Mouse (Mus musculus) left cerebral cortex, adult 2 months (tissue): ENCODE measurements around the gene Cdkal1. TPM values are rescaled to one million over a fixed set of nuclear protein-coding genes. Genes with fewer than 3 reads are reported as not detected.

Experiments used
- DNase-seq, 2 experiments: peaks; one replicate each; pipeline ENCODE4 v3.0.0; 2021 to 2022; ENCODE audit warnings: low spot score in 2 of 2, mixed read lengths in 1 of 2; ENCODE audit errors: extremely low spot score in 1 of 2
- H3K27ac ChIP-seq: fragments of 200-600 bp; 2 replicates; pipeline ENCODE4 v1.8.1; 2022
- H3K4me3 ChIP-seq: fragments of 200-600 bp; 2 replicates; pipeline ENCODE4 v1.8.1; 2022
- CTCF ChIP-seq: fragments of 200-600 bp; IDR thresholded peaks from 2 replicates; pipeline ENCODE4 v1.8.1; 2022; ENCODE audit warnings: antibody characterized with exemption, mild to moderate bottlenecking, moderate library complexity
- intact Hi-C: fragments of 180-260 bp; cut with DNase I; formaldehyde crosslinking; loops from one replicate; pipeline ENCODE4 v1.15.1; 2025
- total RNA-seq, 2 experiments: library from RNA; stranded (reverse); gene quantifications; 2 replicates each; pipeline ENCODE4 v1.2.3; 2021

Cdkal1 gene
- total RNA-seq, 2 experiments from 2014 or later: 23.2 to 23.8 TPM

GRCm38 (mm10) chr13:29724855-29725254, 130.6 kb downstream of the Cdkal1 start:
- intact Hi-C loops: no loop called here

GRCm38 (mm10) chr13:29723150-29723549, 132.3 kb downstream of the Cdkal1 start:
- no peak overlapping the region for H3K4me3 ChIP-seq
- no peak for DNase-seq
- H3K27ac ChIP-seq: no peak overlapping the region
- TF ChIP-seq CTCF: no peak
- intact Hi-C loops: no loop called here

More at GRCm38 (mm10) chr13:29724855-29725254, 130.6 kb downstream of the Cdkal1 start:
- H3K4me3 ChIP-seq: no peak overlapping the region
- DNase-seq: no peak
- no peak overlapping the region for H3K27ac ChIP-seq
- no peak for TF ChIP-seq CTCF

- intact Hi-C loops: no loop called here
- DNase-seq: no peak
These were observed 134.3 kb downstream of the Cdkal1 start for GRCm38 (mm10) chr13:29721206-29721605.

GRCm38 (mm10) chr13:29716550-29716949, 138.9 kb downstream of the Cdkal1 start:
- H3K4me3 ChIP-seq: no peak overlapping the region
- intact Hi-C loops: no loop called here
- TF ChIP-seq CTCF: no peak
- H3K27ac ChIP-seq: no peak overlapping the region
- no peak for DNase-seq

More at GRCm38 (mm10) chr13:29721206-29721605, 134.3 kb downstream of the Cdkal1 start:
- Histone ChIP-seq H3K27ac (no peak overlapping the region), H3K4me3 (no peak overlapping the region)
- no peak for TF ChIP-seq CTCF

- DNase-seq: no peak
- no peak overlapping the region for H3K27ac ChIP-seq
- H3K4me3 ChIP-seq: no peak overlapping the region
- intact Hi-C loops: no loop called here
- no peak for TF ChIP-seq CTCF
These were observed 140.1 kb downstream of the Cdkal1 start for GRCm38 (mm10) chr13:29715241-29715841.

DNA sequence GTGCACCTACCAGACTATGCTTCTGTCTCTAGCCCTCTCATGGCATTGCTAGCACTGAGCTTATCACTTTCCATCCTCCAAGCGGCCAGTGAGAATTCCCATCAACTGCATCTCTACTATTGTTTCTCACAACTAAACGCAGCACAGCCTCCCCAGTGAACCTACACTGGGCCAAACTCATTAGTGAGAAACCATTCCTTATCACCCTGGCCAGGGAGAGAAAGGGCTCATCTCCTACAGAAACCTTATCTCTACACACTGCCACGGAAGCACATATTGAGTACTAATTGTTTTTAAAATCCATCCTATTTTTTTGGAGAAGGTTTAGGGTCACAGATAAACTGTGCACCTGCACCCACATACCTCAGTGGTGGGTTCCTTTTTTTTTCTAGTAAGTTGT, 147.9 kb downstream of the Cdkal1 start:
- TF ChIP-seq CTCF: no peak
- Histone ChIP-seq H3K27ac (no peak overlapping the region), H3K4me3 (no peak overlapping the region)
- intact Hi-C loops: no loop called here
- no peak for DNase-seq

GRCm38 (mm10) chr13:29701400-29701799, 154.1 kb downstream of the Cdkal1 start:
- intact Hi-C loops: no loop called here
- H3K27ac ChIP-seq: no peak overlapping the region
- H3K4me3 ChIP-seq: no peak overlapping the region
- DNase-seq: no peak
- TF ChIP-seq CTCF: no peak

DNA sequence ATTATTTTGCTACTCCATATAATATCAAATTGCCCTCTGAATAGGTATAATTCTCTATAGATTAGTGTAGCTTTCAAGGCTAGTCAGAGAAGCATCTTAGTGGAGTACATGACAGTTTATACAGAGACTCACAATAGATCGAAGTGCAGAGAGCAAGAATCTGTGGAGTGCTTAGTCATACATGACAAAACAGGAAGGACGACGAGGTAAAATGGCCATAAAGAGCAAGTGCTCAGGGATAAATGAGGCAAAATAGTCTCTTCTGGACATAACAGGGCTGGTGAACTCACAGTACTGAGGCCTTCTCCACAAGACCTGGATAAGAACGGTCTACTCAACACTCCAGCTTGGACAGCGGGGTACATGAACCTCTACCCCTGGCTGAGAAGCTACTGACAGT, 155.6 kb downstream of the Cdkal1 start:
- TF ChIP-seq CTCF: no peak
- no peak for DNase-seq
- H3K4me3 ChIP-seq: no peak overlapping the region
- no peak overlapping the region for H3K27ac ChIP-seq
- intact Hi-C loops: no loop called here

DNA sequence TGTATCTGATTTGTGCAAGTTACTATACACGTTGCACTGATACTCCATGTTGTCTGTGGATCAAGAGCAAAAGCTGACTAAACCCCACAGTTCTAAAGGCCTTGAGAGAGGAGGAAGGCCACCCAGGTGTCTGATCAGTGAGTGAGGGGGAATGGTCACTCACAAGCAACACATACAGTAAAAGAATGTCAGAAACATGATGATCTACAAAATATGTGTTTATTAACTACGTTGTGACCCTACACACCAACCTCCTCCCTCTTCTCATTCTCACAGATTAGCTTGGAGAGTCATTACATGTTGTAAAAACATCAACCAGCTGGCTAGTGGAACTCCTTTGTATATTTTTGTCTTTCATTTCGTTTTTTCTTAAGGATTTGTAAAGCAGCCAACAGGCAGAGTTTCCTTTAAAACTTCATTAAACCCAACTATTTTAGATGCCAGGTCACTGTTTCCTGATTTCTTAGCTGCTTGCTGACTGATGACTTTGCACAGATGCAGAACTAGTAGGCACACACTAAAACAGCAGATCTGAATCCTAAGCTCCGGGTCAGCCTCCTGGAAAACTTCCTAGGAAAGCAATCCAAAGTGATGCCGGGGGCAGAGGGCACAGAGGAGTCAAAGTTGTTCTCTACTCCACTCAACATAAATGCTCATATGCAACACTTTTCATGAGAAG, 157.0 kb downstream of the Cdkal1 start:
- H3K4me3 ChIP-seq: no peak overlapping the region
- DNase-seq: no peak
- TF ChIP-seq CTCF: no peak
- intact Hi-C loops: no loop called here
- H3K27ac ChIP-seq: no peak overlapping the region

GRCm38 (mm10) chr13:29697230-29697629, 158.2 kb downstream of the Cdkal1 start:
- DNase-seq: no peak
- intact Hi-C loops: no loop called here
- Histone ChIP-seq H3K4me3 (no peak overlapping the region), H3K27ac (no peak overlapping the region)
- TF ChIP-seq CTCF: no peak

DNA sequence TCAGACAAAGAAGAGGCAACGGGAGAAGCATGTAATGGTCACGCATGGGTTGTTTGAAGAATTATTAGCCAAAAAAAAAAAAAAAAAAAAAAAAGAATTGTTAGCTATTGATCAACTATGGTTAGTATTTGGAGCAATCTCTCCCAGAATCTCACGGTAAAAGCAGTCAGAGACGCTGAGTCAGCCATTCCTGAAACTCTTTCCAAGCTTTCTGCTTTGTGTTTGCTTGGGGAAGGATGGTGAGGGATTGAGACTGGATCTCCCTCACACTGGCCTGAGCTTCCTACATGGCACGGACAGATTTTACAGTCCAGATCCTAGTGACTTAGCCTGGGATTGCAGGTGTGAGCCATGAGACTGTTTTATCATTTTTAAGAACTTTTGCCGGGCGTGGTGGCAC, 164.7 kb downstream of the Cdkal1 start:
- H3K4me3 ChIP-seq: no peak overlapping the region
- TF ChIP-seq CTCF: no peak
- no peak overlapping the region for H3K27ac ChIP-seq
- no peak for DNase-seq
- intact Hi-C loops: no loop called here

DNA sequence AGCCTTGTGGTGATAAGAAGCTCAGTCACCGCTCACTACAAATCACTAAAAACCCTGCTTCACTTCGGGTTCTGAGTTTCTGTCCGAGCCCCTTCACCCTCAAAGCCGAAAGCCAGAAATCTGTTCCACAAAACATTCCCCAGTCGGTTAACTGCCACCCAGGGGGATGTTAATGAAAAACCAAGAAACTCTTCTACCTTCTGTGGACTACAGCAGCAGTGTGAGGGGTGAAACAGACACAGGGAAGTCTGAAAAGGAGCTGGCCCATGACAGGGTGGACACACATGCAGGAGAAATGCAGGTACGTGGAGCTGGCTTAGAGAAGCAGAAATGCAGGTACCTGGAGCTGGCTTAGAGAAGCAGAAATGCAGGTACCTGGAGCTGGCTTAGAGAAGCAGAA, 166.6 kb downstream of the Cdkal1 start:
- intact Hi-C loops: no loop called here
- DNase-seq: no peak
- no peak overlapping the region for H3K4me3 ChIP-seq
- no peak overlapping the region for H3K27ac ChIP-seq
- no peak for TF ChIP-seq CTCF

GRCm38 (mm10) chr13:29687872-29688271, 167.6 kb downstream of the Cdkal1 start:
- intact Hi-C loops: no loop called here
- Histone ChIP-seq H3K27ac (no peak overlapping the region), H3K4me3 (no peak overlapping the region)
- DNase-seq: no peak
- no peak for TF ChIP-seq CTCF
